Mouse (Mus musculus) liver, embryonic 12.5 days (tissue): ENCODE results near the gene Bglap. TPM values are rescaled to one million over a fixed set of nuclear protein-coding genes. Genes with fewer than 3 reads are reported as not detected.

Experiments used
- ATAC-seq: fragments of 200-750 bp; cut with Nextera tagmentation; 2 replicates; pipeline ENCODE4 v1.8.0; 2017; ENCODE audit warnings: moderate number of reproducible peaks, mild to moderate bottlenecking, moderate library complexity
- H3K27ac ChIP-seq: fragments of 300-500 bp; sonication (generic); 2 replicates; pipeline ENCODE4 v1.5.1; 2016; ENCODE audit warnings: mild to moderate bottlenecking
- H3K27me3 ChIP-seq: fragments of 300-500 bp; sonication (generic); replicated peaks from 2 replicates; pipeline ENCODE4 v1.6.1; 2016; ENCODE audit warnings: mild to moderate bottlenecking, moderate library complexity
- H3K36me3 ChIP-seq: fragments of 300-500 bp; sonication (generic); 2 replicates; pipeline ENCODE4 v1.6.1; 2016; ENCODE audit warnings: mild to moderate bottlenecking, moderate library complexity
- H3K4me1 ChIP-seq: fragments of 300-500 bp; sonication (generic); 2 replicates; pipeline ENCODE4 v1.6.1; 2016
- H3K4me2 ChIP-seq: fragments of 300-500 bp; sonication (generic); 2 replicates; pipeline ENCODE4 v1.6.1; 2016; ENCODE audit warnings: mild to moderate bottlenecking, moderate library complexity
- H3K4me3 ChIP-seq: fragments of 300-500 bp; sonication (generic); 2 replicates; pipeline ENCODE4 v1.5.1; 2016; ENCODE audit warnings: mild to moderate bottlenecking, moderate library complexity
- H3K9ac ChIP-seq: fragments of 300-500 bp; sonication (generic); 2 replicates; pipeline ENCODE4 v1.6.1; 2016; ENCODE audit warnings: mild to moderate bottlenecking, moderate library complexity
- H3K9me3 ChIP-seq: fragments of 300-500 bp; sonication (generic); replicated peaks from 2 replicates; pipeline ENCODE4 v1.6.1; 2016; ENCODE audit warnings: mild to moderate bottlenecking, moderate library complexity
- WGBS: fragments of 180-500 bp; shearing (Covaris S2); methylation state at CpG from one replicate; pipeline ENCODE4 v1.1.7; 2016; ENCODE audit not compliant: insufficient replicate concordance; 5-methylcytosine and 5-hydroxymethylcytosine counted together
- polyA plus RNA-seq: library from polyadenylated mRNA; unstranded; fragments of >200 nt; fragmentation: Nextera tagmentation; extraction: Ambion mirVana; gene quantifications from 2 replicates; pipeline ENCODE4 v1.2.1, GENCODE M21; 2016

Bglap gene
- polyA plus RNA-seq, 1 experiment from 2014 or later, result not detected

DNA sequence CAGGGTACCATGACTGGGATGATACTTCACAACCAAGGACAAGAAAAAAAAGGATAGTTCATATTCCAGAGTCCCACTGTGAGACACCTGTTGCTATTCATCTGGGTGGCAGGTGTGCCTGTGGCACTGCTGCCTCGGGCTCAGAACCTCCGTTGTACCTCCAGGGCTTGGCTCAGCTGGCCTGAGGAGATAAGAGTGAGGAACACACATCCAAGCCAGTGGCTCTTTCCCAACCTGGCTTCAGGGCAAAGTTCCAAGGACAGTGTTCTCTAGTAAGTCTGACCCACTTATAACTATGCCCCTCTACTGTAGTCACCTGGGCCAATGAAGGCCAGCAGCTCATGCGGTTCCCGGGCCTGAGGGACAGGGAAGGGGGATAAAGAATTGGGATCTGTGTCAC lies 27.4 kb upstream of the Bglap start:
- Histone ChIP-seq H3K4me3 (0 out of 2 replicates have a peak overlapping the region, but pooled peaks have one; percentile 5), H3K9ac (peak overlapping the region; percentile 91), H3K27me3 (no peaks in the 10 kb centered on the region), H3K9me3 (no peaks in the 10 kb centered on the region), H3K4me1 (peaks cover 82% of the 10 kb centered on the region), H3K4me2 (peak overlapping the region; percentile 91), H3K36me3 (peaks cover 71% of the 10 kb centered on the region), H3K27ac (peak overlapping the region; percentile 93)
- WGBS, result 56% methylated on average over 4 of the region's 4 CpGs
- ATAC-seq, result peak; percentile 59

DNA sequence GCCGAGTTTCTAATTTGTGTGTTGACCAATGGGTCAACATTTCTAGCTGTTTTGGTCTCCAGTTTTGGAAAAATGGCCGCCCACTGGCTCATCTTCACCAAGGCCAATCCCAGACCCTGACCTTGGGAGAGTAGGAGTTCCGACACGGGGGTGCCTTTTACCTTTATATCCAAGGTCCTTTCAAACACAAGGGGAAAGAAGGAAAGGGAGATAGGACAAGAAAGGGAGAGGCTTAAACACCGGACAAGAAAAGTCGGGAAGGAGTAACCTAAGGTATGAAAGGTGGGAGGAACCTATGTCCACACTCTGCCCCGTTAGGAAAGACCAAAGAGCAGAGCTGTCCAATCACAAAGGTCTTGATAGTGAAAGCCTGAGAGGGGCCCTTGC lies 26.4 kb upstream of the Bglap start:
- Histone ChIP-seq H3K36me3 (peaks cover 69% of the 10 kb centered on the region), H3K4me3 (peak overlapping the region; percentile 75), H3K9ac (peak overlapping the region; percentile 91), H3K4me1 (peaks cover 77% of the 10 kb centered on the region), H3K27ac (peak overlapping the region; percentile 93), H3K4me2 (peak overlapping the region; percentile 91), H3K27me3 (no peaks in the 10 kb centered on the region), H3K9me3 (no peaks in the 10 kb centered on the region)
- ATAC-seq, result no peak
- WGBS, result 24% methylated on average over 7 of the region's 7 CpGs

DNA sequence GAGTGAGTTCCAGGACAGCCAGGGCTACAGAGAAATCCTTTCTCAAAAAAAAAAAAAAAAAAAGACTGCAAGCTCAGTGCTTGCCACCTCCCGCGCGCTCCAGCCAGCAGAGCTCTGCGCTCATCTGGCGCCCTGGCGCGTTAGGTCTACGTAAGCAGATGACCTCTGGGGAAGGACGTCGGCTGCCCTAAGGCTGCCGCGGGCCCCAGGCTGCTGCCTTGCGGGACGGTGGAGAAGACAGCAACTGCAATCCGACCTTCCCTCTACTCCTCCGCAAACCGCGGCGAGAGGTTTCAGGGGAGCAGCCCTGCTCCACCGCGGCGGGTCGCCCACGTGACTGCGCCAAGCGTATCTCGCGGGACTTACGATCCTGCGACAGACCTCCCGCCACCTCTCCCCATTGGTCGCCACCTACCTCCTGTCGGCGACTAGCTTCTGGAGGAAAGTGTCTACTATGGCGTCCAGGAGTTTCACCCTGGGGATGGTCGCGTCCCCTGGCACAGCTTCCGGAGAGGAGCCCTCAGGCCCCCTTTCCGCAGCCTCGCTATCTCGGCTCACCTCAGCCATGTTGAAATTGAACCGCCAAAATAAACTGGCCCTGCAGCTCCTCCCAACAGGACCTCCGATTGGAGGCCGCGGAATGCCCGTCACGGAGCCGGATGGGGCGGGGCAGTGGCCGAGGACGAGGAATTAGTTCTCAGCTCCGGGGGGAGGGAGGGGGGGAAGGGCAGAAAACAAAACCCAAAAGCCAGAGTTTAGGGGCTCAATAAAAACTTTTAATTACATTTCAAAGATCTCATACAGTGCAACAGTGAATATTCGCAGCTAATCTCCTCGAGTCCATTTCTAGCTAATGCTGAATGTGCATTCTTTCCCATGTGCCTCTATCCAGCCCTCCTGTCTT lies 25.7 kb upstream of the Bglap start, which contains the start of gene Pmf1:
TSS of gene Pmf1 (minus strand) at position 591 of the 904 bp plus-strand sequence.
- no peaks in the 10 kb centered on the region for H3K9me3 ChIP-seq
- peak within 1 kb of the TSS; percentile 91 for H3K9ac ChIP-seq
- peak; percentile 90 for ATAC-seq
- H3K27me3 ChIP-seq, result no peaks in the 10 kb centered on the region
- peak within 1 kb of the TSS; percentile 93 for H3K27ac ChIP-seq
- under 1% methylated on average over 54 of the region's 54 CpGs for WGBS
- peaks cover 71% of the 10 kb centered on the region for H3K4me1 ChIP-seq
- peak within 1 kb of the TSS; percentile 91 for H3K4me2 ChIP-seq
- peak within 1 kb of the TSS; percentile 75 for H3K4me3 ChIP-seq
- peaks cover 67% of the 10 kb centered on the region for H3K36me3 ChIP-seq

DNA sequence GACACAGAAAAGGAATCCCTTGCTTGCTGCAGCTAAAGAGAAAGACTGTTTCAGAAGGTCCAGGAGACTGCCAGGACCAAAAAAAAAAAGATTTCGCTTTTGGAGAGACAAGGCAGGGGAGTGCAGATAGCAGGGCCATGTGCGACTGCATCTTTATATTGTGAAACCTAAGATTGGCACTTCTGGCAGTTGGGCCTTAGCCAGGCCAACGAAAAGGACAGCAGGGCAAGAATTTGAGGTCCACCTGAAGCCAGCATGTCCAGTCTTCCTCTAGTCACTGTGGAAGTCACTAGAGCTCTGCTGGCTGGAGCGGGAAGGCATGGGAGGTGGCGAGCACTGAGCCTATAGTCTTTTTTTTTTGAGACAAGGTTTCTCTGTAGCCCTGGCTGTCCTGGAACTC lies 24.7 kb upstream of the Bglap start:
- WGBS, result 48% methylated on average over 5 of the region's 5 CpGs
- Histone ChIP-seq H3K4me3 (peak overlapping the region; percentile 75), H3K9me3 (no peaks in the 10 kb centered on the region), H3K4me2 (peak overlapping the region; percentile 91), H3K4me1 (peaks cover 67% of the 10 kb centered on the region), H3K36me3 (peaks cover 67% of the 10 kb centered on the region), H3K27ac (peak overlapping the region; percentile 93), H3K9ac (peak overlapping the region; percentile 91), H3K27me3 (no peaks in the 10 kb centered on the region)
- no peak for ATAC-seq

DNA sequence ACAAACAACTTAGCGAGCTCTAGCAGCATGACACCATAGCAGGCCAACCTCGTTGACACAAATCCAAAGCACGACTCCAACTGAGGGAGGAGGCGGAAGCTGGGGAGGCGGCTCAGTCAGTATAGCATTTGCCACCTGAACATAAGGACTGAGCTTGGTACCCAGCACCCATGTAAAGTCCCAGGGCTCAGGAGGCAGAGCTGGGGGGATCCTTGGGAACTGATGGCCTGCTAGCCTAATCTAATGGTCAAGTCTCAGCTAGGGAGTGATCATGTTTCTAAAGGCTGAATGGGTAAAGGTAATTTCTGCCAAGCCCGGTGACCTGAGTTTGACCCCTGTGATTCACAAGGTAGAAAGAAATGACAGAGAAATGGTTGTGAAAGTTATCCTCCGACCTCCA lies 23.3 kb upstream of the Bglap start:
- Histone ChIP-seq H3K4me1 (peaks cover 54% of the 10 kb centered on the region), H3K9ac (0 out of 2 replicates have a peak overlapping the region, but pooled peaks have one; percentile 18), H3K36me3 (peaks cover 67% of the 10 kb centered on the region), H3K27me3 (no peaks in the 10 kb centered on the region), H3K9me3 (no peaks in the 10 kb centered on the region), H3K27ac (peak overlapping the region; percentile 46; the same call in 1 of the 2 replicates), H3K4me3 (no peak overlapping the region), H3K4me2 (peak overlapping the region; percentile 8; the same call in 1 of the 2 replicates)
- no peak for ATAC-seq
- 56% methylated on average over 7 of the region's 7 CpGs for WGBS

DNA sequence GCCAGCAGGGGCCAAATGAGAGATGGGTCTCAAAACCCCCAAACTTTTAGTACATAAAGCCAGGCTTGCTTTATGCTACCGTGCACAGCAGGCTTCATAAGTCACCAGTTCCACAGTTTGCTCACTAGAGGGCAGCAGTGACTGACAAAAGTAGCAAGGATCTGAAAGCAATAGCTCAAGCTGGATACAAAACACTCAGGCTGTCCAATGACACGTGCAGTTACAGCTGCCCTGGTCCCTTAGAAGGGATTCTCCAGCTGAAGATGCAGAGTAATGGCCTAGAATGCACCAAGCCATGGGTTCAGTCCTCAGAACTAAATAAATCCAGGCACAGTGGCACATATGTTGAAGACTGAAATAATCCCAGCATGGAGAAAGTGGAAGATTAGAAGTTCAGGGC lies 22.8 kb upstream of the Bglap start:
- Histone ChIP-seq H3K4me1 (peaks cover 49% of the 10 kb centered on the region), H3K27ac (peak overlapping the region; percentile 46; the same call in 1 of the 2 replicates), H3K9ac (0 out of 2 replicates have a peak overlapping the region, but pooled peaks have one; percentile 18), H3K27me3 (no peaks in the 10 kb centered on the region), H3K4me2 (peak overlapping the region; percentile 8; the same call in 1 of the 2 replicates), H3K36me3 (peaks cover 67% of the 10 kb centered on the region), H3K9me3 (no peaks in the 10 kb centered on the region), H3K4me3 (no peak overlapping the region)
- 8% methylated on average over 2 of the region's 2 CpGs for WGBS
- no peak for ATAC-seq

DNA sequence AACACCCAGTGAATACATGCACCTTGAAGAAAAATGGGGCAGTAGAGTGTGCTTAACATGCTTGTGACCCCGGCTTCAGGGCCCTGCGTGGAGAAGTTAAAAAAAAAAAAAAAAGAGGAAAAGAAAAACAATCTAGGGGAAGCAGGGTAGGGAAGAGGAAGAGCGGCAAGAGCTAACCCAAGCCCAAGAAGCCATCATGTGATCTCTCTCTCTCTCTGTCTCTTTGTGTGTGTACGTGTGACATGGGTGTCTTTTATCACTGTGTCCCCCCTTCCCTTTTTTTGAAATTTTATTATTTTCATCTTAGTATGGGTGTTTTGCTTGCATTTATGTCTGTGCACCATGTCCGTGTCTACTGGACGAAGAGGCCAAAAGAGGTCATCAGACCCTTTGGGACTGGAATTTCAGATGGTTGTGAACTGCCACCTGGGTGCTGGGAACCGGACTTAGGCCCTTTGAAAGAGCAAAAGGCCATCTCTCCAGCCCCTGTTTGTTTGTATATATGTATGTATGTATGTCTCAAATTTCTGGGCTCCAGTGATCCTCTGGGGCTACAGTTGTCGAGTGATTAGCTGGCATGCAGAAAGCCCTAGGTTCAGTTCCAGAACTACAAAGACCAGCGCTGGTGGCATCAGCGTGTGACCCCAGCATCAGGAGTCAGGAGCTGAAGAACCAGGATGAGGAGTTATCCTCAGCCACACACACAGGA lies 19.4 kb upstream of the Bglap start:
- Histone ChIP-seq H3K4me1 (peaks cover 24% of the 10 kb centered on the region), H3K27ac (no peak overlapping the region), H3K4me3 (no peak overlapping the region), H3K9me3 (no peaks in the 10 kb centered on the region), H3K27me3 (no peaks in the 10 kb centered on the region), H3K9ac (no peak overlapping the region), H3K4me2 (no peak overlapping the region), H3K36me3 (peaks cover 84% of the 10 kb centered on the region)
- 82% methylated on average over 10 of the region's 10 CpGs for WGBS
- no peak for ATAC-seq

DNA sequence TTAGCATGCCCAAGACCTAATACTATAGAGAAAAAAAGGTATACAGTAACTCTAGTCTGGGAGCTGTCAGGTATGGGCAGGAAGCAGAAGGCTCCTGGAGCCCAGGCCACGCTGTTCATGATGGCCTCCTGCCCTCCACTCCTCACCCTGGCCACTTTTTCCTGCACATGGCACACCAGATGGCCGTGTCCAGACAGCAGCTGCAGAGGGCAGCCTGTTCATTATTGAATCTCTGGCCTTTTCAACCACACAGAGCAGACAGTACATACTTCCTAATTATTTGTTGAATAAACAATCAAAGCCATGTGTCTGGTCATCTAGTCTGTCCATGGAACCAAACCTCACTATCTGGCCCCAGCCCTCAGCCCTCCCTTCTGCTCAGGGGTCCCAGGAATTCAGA lies 14.4 kb upstream of the Bglap start:
- Histone ChIP-seq H3K27me3 (no peaks in the 10 kb centered on the region), H3K27ac (no peak overlapping the region), H3K4me3 (no peak overlapping the region), H3K36me3 (peaks cover 96% of the 10 kb centered on the region), H3K9me3 (no peaks in the 10 kb centered on the region), H3K9ac (no peak overlapping the region), H3K4me1 (no peaks in the 10 kb centered on the region), H3K4me2 (no peak overlapping the region)
- ATAC-seq, result no peak
- 86% methylated on average over 2 of the region's 2 CpGs for WGBS

DNA sequence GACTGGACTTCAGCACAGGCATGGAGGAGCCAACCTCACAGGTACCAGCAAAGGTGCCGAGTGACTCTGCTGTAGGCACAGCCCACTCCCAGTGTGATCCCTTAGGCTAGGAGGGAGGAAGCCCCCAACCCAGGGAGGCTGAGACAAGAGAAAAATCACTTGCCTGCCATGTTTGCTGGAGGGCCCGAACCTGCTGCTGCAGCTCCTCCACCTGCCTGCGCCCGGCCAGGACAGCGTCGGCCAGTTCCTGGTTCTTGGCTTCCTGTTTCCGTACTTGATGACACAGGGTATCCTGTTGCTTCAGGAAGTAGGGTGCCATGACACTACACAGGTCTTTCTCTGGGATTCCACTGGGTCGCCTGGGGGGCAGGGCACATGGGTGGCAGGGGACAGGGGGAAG lies 11.5 kb upstream of the Bglap start:
- no peaks in the 10 kb centered on the region for H3K27me3 ChIP-seq
- H3K9ac ChIP-seq, result no peak overlapping the region
- H3K9me3 ChIP-seq, result no peaks in the 10 kb centered on the region

DNA sequence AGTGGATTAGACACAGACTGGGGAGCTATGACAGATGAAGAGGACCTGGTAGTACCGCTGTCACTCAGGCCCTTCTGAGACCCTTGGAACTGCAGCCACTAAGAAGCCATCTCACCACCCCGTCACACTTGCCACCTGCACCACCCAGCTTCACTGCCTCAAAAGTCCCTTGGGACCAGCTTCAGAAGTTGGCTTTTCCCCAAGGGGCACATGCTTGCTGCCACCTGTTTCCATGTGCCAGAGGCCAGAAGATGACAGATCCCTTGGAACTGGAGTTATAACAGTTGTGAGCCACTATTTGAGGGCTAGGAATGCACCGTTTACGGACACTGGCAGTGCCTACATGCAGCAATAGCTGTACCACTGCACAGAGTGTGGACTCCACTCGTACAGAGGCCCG lies 11.0 kb upstream of the Bglap start:
- 93% methylated on average over 6 of the region's 6 CpGs for WGBS
- no peak overlapping the region for H3K4me3 ChIP-seq
- ATAC-seq, result no peak
- no peaks in the 10 kb centered on the region for H3K9me3 ChIP-seq
- H3K27me3 ChIP-seq, result no peaks in the 10 kb centered on the region
- H3K4me2 ChIP-seq, result no peak overlapping the region
- peaks cover 92% of the 10 kb centered on the region for H3K36me3 ChIP-seq
- no peaks in the 10 kb centered on the region for H3K4me1 ChIP-seq
- no peak overlapping the region for H3K27ac ChIP-seq
- H3K9ac ChIP-seq, result no peak overlapping the region

More for the DNA sequence above, 11.5 kb upstream of the Bglap start:
- Histone ChIP-seq H3K4me1 (no peaks in the 10 kb centered on the region), H3K27ac (no peak overlapping the region; the same call in 1 of the 2 replicates), H3K4me3 (no peak overlapping the region), H3K36me3 (peaks cover 92% of the 10 kb centered on the region), H3K4me2 (no peak overlapping the region)
- ATAC-seq, result no peak; the same call in 1 of the 2 replicates
- WGBS, result 73% methylated on average over 8 of the region's 8 CpGs

DNA sequence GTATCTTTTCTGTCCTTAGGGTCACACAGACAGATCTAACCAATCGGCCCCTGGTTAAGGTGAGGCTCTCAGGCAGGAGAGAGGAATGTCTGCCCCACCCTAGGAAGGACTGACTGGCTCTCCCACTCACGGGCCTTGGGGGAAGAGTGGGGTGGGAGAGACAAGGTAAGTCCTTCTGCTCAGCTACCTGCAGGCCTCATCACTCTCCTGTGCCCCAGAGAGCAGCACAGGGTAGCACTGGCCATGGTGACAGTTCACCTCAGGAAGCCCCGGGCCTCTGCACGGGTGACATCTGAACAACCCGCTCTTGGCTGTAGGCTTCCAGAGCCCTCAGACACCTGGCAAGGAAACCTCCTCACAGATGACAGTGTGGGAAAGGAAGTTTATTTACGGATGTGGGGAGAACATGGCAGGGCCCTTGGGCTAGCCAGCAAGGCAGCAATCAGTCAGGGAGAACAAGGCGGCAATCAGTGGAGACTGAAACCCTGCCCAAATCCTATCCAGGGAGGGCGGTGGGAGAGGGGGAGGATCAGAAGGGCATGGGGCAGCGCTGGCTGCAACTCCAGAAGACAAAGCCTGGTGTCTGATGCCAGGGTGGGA lies 9.6 kb upstream of the Bglap start:
- ATAC-seq, result no peak
- Histone ChIP-seq H3K9ac (no peak overlapping the region), H3K4me2 (no peak overlapping the region), H3K9me3 (no peaks in the 10 kb centered on the region), H3K4me3 (no peak overlapping the region), H3K36me3 (peaks cover 82% of the 10 kb centered on the region), H3K27me3 (no peaks in the 10 kb centered on the region), H3K27ac (no peak overlapping the region), H3K4me1 (no peaks in the 10 kb centered on the region)
- WGBS, result 84% methylated on average over 9 of the region's 9 CpGs
